Mouse (Mus musculus) left cerebral cortex, adult 8-10 months (tissue): ENCODE results near the gene Cmip. TPM values are rescaled to one million over a fixed set of nuclear protein-coding genes. Genes with fewer than 3 reads are reported as not detected.
"Not testable (repeated sequence)": the region's sequence is repeated elsewhere in the genome, so short reads cannot be mapped to it uniquely, and the experiment has no call there.

Experiments
- DNase-seq, 2 experiments: peaks; one replicate each; pipeline ENCODE4 v3.0.0; 2022; ENCODE audit warnings: low spot score in 2 of 2
- total RNA-seq, 4 experiments: library from RNA; stranded (reverse); gene quantifications; 2 replicates each; pipeline ENCODE4 v1.2.4; 2022

Gene Cmip
- total RNA-seq, 4 experiments from 2014 or later, result 268 to 292 (median 275) TPM

GRCm38 (mm10) chr8:117410901-117411300 lies 154.0 kb downstream of the Cmip start:
- DNase-seq, result no peak

GRCm38 (mm10) chr8:117412232-117412631 lies 155.4 kb downstream of the Cmip start:
- no peak for DNase-seq

- no peak for DNase-seq
Observed at GRCm38 (mm10) chr8:117417830-117418229, 161.0 kb downstream of the Cmip start.

DNA sequence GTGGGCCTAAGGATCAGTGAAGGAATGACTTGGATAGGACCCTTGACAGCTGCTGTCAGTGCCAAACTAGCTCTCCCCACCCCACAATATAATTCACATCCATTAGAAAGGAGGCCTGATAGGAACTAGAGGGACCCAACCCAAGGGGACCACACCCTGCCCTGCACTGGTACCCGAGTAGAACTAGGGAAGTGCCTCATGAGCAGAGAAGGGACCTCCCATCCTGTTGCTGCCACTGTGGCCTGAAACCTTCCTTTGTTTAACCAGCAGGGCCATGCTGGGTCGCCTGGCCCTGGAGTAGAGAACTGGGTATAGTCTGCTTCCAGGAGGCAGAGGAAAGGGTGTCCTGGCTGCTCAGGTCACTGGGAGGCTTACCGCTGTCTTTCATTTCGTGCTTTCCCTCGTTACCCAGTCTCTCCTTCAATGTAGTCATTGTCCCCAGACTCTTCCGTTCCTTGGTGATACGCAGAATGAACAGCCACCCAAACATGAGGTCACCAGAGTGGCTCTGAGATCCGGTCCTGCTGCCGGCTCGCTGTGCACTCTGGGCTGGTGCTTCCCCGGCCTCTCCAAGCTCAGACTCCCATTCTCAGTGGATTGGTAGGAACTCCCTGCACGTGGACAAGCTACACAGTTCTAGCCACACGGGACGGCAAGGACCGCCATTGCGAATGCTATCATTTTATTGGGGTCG lies 164.1 kb downstream of the Cmip start:
- DNase-seq, result no peak

GRCm38 (mm10) chr8:117421838-117422237 lies 165.0 kb downstream of the Cmip start:
- DNase-seq, result no peak

GRCm38 (mm10) chr8:117422343-117422742 lies 165.5 kb downstream of the Cmip start:
- DNase-seq, result peak in 1 of 2 experiments; percentile 55

- DNase-seq, result peak; percentile 58 to 87
Observed at GRCm38 (mm10) chr8:117423029-117423428, 166.2 kb downstream of the Cmip start.

DNA sequence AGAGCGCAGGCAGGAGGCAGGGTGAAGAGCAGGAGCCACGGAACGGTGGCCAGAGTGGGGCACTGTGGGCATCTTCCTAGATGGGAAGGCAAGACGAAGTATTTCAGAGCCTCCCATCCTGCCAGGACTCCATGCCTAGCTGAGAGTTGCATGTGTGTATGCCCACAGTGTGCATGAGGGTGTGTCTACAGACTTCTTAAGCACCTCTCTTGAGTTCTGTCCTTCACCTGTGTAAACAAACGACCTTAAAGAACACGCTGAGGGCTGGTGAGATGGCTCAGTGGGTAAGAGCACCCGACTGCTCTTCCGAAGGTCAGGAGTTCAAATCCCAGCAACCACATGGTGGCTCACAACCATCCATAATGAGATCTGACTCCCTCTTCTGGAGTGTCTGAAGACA lies 171.0 kb downstream of the Cmip start:
- DNase-seq, result not testable (repeated sequence)

DNA sequence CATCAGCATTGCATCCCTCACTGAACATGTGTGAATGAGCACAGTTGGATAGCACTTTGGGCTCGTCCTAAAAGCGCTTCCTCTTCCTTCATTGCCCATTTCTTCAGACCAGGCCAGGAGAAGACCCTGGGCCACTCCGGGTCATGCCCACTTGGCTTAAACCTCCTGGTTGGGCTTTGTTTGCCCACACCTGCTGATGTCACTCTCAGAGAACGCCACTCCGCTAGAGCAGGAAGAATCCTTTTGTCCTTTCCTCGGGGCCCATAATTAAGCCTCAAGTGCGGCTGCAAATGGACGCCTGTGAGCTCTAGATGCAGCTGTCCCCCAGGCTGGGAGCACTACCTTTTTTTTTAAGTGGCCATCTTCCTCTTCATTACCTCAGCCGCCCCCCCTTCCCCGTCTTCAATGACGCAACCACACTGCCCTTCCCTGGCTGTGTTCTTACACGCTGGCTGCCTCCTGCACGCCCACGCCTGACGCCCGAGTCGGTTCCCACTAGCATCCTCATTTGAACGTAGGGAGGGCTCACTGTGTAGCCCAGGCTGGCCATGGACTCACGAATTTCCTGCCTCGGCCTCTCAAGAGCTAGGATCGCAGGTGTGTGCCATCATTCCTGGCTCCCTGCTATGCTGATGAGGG lies 171.8 kb downstream of the Cmip start:
- peak in 1 of 2 experiments; percentile 62 for DNase-seq

- DNase-seq, result no peak
Observed at GRCm38 (mm10) chr8:117430624-117431023, 173.8 kb downstream of the Cmip start.

GRCm38 (mm10) chr8:117431554-117431953 lies 174.7 kb downstream of the Cmip start:
- no peak for DNase-seq

DNA sequence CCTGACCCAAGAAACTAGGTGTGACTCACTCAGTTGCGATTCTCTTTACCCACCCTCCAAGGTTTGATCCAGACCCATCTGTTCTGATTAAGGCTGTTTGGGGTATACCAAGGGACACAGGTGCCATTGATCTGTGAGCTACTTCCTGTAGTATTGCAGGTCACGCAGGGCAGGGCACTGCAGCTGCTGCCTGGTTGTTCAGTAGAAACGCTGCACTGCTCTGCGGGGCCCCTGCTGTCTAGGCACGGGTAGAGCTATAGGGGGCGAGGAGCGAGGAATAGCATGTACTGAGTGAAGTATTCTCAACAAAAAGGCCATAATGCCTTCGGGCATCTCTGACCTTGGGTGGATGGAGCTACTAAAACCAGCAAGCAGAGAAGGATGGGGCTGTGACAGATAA lies 175.2 kb downstream of the Cmip start:
- no peak for DNase-seq

- DNase-seq, result no peak
Observed at GRCm38 (mm10) chr8:117433968-117434367, 177.1 kb downstream of the Cmip start.

GRCm38 (mm10) chr8:117436786-117437185 lies 179.9 kb downstream of the Cmip start:
- no peak for DNase-seq

DNA sequence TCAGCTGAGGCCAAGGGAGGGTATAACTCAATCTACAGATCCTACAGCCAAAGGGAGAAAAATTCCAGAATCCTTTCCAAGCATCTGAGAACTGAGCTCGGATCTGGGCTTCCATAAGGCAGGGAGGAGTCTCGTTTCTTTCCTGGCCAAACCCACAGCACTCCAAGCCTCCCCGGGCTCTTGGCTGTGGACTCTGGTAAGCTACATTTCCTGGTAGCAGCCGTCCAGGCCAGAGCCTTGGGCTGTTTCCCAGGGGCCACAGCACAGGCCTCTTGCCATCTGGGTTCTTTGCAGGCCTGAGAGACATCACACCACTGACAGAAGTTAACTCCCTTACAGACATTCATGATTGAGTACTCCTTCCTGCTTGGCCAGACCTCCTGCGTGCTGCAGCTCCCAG lies 180.8 kb downstream of the Cmip start:
- DNase-seq, result no peak

GRCm38 (mm10) chr8:117440317-117440716 lies 183.5 kb downstream of the Cmip start:
- no peak for DNase-seq

DNA sequence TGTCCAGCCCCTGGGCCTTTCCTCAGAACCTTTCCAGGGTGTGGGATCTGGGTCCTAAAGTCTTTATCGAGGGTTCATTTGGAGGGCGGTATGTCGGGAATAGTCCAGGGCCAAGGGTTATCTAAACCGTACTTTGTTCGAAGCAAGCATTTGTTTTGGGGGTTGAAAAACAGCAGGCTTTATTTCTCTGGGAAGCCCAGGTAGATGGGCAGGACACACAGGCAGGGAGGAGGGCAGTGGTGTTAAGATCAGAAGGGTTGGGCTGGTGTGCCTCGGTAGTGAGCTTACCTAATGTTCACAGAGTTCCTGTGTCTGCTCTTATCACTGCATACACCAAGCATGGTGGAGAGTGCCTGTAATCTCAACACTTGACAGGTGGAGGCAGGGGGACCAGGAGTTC lies 183.9 kb downstream of the Cmip start:
- DNase-seq, result no peak

DNA sequence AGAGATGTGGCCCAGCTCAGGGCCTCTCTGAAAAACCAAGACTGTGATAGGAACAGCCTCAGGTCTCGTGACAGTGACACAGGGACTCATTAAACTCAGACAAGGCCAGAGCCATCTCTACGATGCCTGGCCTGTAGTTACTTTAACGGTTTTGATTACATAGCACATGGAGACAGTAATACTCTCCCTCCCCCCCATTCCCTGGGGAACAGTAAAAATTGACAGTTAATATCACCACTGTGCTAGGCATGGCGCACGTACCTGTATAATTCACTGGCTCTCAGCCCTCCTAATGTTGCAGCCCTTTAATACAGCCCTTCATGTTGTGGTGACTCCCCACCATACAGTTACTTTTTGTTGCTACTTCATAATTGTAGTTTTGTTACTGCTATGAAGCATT lies 188.6 kb downstream of the Cmip start:
- no peak for DNase-seq

DNA sequence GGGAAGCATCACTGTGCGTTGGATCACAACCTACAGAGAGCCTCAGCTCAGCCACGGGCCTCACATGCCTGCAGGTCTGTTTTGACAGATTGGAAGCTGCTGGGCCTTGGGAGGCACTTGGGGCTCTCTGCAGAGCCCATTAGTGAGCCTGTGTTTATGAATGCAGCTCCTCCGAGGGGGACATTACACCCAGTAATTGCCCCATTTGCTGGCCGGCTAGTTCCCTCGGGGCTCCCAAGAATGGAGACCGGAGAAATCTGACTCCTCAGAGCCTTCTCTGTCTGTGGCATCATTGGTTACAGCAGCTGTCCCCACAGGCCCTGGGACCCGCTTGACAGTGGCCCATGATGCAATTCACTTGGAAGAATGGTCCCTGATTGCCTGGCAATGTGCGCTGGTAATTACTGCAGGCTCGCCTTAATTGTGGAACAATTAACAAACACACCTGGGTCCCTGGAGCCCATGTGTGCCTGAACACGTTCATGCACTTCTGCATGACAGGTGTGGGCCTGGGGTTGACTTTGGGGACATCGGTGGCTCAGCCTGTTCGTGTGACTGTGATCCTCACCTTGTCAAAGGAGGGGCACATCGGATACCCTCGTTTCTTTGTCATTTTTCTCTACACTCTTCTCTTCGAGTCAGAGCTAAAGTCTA lies 189.6 kb downstream of the Cmip start:
- DNase-seq, result no peak

- DNase-seq, result peak in 1 of 2 experiments; percentile 51
Observed at GRCm38 (mm10) chr8:117451072-117451471, 194.2 kb downstream of the Cmip start.

DNA sequence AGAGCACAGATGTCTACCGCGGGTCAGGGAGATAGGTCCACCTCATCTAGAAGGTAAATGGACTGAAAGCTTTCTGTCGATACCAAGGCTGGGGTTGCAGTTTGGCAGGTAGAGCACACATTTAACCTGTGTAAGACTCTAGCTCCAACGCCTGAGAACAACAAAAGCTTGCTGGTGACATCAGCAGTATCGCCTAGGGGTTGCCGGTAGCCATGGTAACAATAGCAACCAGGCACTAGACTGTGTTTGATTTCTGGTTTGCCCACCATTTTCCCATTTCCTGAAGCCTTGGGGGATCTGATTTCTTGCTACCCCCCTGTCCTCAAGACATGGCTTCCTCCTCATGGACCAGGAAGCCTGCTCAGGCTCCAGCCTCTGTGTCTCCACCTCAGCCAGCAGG lies 197.1 kb downstream of the Cmip start:
- no peak for DNase-seq

DNA sequence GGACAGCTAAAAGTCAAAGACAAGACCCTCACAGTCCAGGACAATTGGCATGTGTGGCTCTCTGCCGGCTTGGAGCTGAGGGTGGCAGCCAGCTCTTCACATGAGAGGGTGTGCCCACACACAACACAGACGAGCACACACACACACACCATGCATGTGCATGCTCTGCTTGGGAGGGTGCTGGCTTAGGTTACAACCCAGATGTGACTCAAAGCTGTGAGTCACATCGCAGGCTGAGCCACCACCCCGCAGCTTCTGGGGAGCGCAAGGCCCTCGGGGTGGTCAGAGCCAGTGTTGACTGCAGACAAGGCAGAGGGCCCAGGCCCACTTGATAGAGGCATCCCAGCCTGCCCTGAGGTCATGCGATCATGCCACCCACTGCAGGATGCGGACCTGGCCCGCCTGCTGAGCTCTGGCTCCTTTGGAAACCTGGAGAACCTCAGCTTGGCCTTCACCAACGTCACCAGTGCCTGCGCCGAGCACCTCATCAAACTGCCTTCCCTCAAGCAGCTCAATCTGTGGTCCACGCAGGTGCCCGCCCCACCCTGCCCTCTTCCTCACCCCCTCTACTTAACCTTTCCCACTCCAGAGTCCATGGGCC lies 197.8 kb downstream of the Cmip start:
- DNase-seq, result no peak
